Mouse (Mus musculus) midbrain, embryonic 16.5 days (tissue): ENCODE results near the gene Csf2rb. TPM values are rescaled to one million over a fixed set of nuclear protein-coding genes. Genes with fewer than 3 reads are reported as not detected.
"Not testable (repeated sequence)": the region's sequence is repeated elsewhere in the genome, so short reads cannot be mapped to it uniquely, and the experiment has no call there.

Experiments used
- ATAC-seq: fragments of 200-750 bp; cut with Nextera tagmentation; 2 replicates; pipeline ENCODE4 v1.8.0; 2017; ENCODE audit warnings: moderate TSS enrichment
- H3K27ac ChIP-seq: fragments of 300-500 bp; sonication (generic); 2 replicates; pipeline ENCODE4 v1.5.1; 2014; ENCODE audit warnings: mild to moderate bottlenecking, low read length, mixed read lengths
- H3K27me3 ChIP-seq: fragments of 300-500 bp; sonication (generic); 2 replicates; pipeline ENCODE4 v1.6.1; 2014; ENCODE audit warnings: low read depth, low read length, mixed read lengths; ENCODE audit not compliant: control insufficient read depth, insufficient read depth
- H3K36me3 ChIP-seq: fragments of 300-500 bp; sonication (generic); 2 replicates; pipeline ENCODE4 v1.6.1; 2014; ENCODE audit warnings: mild to moderate bottlenecking, low read length, moderate library complexity, mixed read lengths; ENCODE audit not compliant: control insufficient read depth, insufficient read depth
- H3K4me1 ChIP-seq: fragments of 300-500 bp; sonication (generic); 2 replicates; pipeline ENCODE4 v1.6.1; 2014; ENCODE audit warnings: mild to moderate bottlenecking, low read length, mixed read lengths; ENCODE audit not compliant: control insufficient read depth, insufficient read depth
- H3K4me2 ChIP-seq: fragments of 300-500 bp; sonication (generic); 2 replicates; pipeline ENCODE4 v1.6.1; 2014; ENCODE audit warnings: mild to moderate bottlenecking, low read length, mixed read lengths
- H3K4me3 ChIP-seq: fragments of 300-500 bp; sonication (generic); 2 replicates; pipeline ENCODE4 v1.5.1; 2014; ENCODE audit warnings: low read depth, mild to moderate bottlenecking, low read length, moderate library complexity, mixed read lengths
- H3K9ac ChIP-seq: fragments of 300-500 bp; sonication (generic); 2 replicates; pipeline ENCODE4 v1.6.1; 2014; ENCODE audit warnings: low read depth, low read length, mixed read lengths
- H3K9me3 ChIP-seq: fragments of 300-500 bp; sonication (generic); replicated peaks from 2 replicates; pipeline ENCODE4 v1.6.1; 2014; ENCODE audit warnings: mild to moderate bottlenecking, low read length, mixed read lengths; ENCODE audit not compliant: control insufficient read depth, poor library complexity, severe bottlenecking
- WGBS: fragments of 180-500 bp; shearing (Covaris S2); extraction: QIAGEN DNeasy Blood & Tissue Kit; methylation state at CpG from one replicate; pipeline ENCODE4 v1.1.7; 2014; 5-methylcytosine and 5-hydroxymethylcytosine counted together
- polyA plus RNA-seq: library from polyadenylated mRNA; unstranded; fragments of >200 nt; fragmentation: Nextera tagmentation; extraction: Ambion mirVana; gene quantifications from 2 replicates; pipeline ENCODE4 v1.2.1, GENCODE M21; 2015

The Csf2rb gene
- polyA plus RNA-seq, 1 experiment from 2014 or later = 0.48 TPM

DNA sequence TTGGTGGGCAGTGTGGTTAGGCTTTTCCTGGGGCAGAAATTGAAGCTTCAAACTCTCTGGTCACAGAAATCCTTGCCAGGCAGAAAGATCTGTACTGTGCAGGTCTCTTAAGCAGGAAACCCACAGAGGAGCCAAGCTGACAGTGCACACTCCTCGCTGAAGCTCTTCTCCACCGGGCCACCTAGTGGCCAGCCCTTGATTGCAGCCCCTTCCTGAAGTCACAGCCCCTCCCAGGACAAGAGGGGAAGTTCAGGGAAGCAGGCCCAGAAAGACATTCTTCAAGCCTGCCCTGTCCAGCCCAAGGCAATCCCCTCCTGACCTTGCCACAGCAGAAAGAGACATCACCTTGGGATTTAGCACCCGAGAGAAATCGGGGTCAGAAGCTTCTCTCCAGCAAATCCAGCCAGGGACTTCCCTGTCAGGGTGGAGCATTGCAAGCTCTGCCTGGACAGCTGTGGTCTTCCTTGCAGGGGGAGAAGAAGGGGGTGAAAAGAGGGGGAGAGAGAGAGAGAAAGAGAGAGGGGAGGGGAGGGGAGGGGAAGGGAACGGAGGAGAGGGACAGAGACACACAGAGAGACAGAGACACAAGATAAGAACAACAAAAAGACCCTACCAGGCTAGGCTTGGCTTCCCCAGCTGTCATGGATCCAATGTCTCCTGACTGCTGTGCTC is 4.6 kb upstream of the Csf2rb start:
- ATAC-seq = no peak

DNA sequence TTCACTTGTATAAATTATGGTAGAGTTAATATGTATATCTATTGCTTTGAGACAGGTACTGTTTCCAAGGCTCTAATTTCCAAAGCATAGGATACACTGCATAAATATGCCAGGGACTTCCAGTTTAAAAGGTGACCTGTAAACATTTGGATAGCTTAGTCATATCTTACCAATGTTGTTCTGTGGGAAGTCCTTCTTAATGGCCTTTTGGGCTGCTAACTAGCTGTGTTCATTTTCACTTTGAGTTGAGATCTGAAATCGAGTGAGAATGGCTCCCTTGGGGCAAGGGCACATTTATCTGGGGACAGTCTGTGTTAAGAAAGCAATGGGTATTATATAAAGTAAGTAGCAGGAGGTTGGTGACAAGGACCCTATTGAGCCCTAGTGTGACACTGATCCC is 2.2 kb upstream of the Csf2rb start:
- H3K27me3 ChIP-seq = no peaks in the 10 kb centered on the region
- no peak overlapping the region for H3K4me2 ChIP-seq
- H3K27ac ChIP-seq = no peak overlapping the region
- ATAC-seq = no peak
- H3K9me3 ChIP-seq = no peaks in the 10 kb centered on the region
- H3K4me3 ChIP-seq = no peak overlapping the region
- no peak overlapping the region for H3K9ac ChIP-seq
- no peaks in the 10 kb centered on the region for H3K4me1 ChIP-seq
- H3K36me3 ChIP-seq = no peaks in the 10 kb centered on the region
- 59% methylated on average over 1 of the region's 1 CpGs for WGBS

More for the DNA sequence above, 4.6 kb upstream of the Csf2rb start:
- Histone ChIP-seq H3K36me3 (no peaks in the 10 kb centered on the region), H3K4me1 (no peaks in the 10 kb centered on the region), H3K27ac (no peak overlapping the region), H3K4me2 (no peak overlapping the region), H3K9me3 (no peaks in the 10 kb centered on the region), H3K9ac (no peak overlapping the region), H3K27me3 (no peaks in the 10 kb centered on the region), H3K4me3 (no peak overlapping the region)
- 16% methylated on average over 5 of the region's 5 CpGs for WGBS

DNA sequence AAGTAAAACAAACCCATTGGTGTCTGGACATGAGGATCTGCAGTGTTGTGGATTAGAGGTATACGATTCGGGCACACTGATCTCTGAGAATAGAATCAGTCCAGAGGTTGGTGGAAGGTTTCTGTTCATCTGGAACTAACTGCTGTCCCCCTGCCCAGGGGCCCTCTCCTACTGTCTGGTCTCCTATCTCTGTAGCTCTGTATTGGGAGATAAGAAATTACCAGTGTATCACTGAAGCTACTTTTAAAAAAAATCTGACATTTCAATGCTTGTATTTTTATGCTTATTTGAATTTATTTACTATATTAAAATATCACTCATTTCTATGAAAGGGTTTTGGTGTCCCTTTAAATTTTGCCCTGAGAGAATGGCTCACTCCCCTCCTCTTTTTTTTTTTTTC is 1.3 kb upstream of the Csf2rb start:
- Histone ChIP-seq H3K27me3 (no peaks in the 10 kb centered on the region), H3K4me3 (no peak overlapping the region), H3K4me1 (no peaks in the 10 kb centered on the region), H3K9me3 (no peaks in the 10 kb centered on the region), H3K9ac (no peak overlapping the region), H3K36me3 (no peaks in the 10 kb centered on the region), H3K4me2 (no peak overlapping the region), H3K27ac (no peak overlapping the region)
- 95% methylated on average over 2 of the region's 2 CpGs for WGBS
- ATAC-seq = no peak

DNA sequence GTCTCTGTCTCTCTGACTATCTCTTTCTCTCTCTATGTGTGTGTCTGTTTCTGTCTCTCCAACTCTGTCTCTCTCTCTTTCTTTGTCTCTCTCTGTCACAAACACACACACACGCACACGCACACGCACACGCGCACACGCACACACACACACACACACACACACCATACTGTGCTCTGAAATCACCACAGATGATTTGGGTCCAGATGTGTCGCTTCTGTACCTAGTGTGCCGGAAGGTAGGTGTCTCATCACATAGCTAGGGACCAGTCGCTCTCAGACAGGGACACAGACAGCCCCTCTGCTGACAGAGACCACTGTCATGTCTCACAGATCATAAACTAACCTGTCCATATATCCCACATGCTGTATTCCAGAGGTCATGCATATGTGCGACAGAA is 1.2 kb downstream of the Csf2rb start:
- Histone ChIP-seq H3K36me3 (no peaks in the 10 kb centered on the region), H3K4me2 (no peak overlapping the region), H3K4me3 (no peak overlapping the region), H3K27me3 (no peaks in the 10 kb centered on the region), H3K9me3 (no peaks in the 10 kb centered on the region), H3K27ac (no peak overlapping the region), H3K4me1 (no peaks in the 10 kb centered on the region), H3K9ac (no peak overlapping the region)
- WGBS = 94% methylated on average over 10 of the region's 10 CpGs
- no peak for ATAC-seq

DNA sequence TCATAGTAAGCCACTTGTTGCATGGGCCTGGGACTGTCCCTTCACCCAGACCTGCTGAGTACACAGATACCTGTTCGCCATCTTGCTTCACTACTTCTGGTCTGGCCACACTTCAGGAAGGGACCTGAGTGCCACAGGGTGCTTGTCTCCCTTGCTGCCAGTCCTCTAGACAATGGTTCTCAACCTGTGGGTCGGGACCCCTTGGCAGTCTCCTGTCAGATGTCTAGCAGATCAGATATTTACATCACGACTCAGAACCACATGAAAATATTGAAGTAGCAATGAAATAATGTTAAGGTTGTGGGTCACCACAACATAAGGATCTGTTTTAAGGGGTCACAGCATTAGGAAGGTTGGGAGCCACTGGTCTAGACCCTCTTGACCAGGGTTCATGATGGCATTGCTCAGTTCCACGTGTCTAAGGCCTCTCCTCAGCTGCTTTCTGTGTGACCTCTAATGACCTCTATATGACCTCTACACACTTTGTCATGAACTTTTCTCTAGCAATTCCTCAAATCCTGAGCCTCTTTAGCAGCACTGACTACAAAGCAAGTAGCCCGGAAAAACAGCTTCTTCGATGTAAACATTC is 2.3 kb downstream of the Csf2rb start:
- WGBS = 86% methylated on average over 6 of the region's 6 CpGs
- H3K4me3 ChIP-seq, H3K27me3 ChIP-seq, H3K4me2 ChIP-seq, H3K9ac ChIP-seq, H3K9me3 ChIP-seq, H3K27ac ChIP-seq, H3K4me1 ChIP-seq, H3K36me3 ChIP-seq, ATAC-seq: not testable (repeated sequence)

DNA sequence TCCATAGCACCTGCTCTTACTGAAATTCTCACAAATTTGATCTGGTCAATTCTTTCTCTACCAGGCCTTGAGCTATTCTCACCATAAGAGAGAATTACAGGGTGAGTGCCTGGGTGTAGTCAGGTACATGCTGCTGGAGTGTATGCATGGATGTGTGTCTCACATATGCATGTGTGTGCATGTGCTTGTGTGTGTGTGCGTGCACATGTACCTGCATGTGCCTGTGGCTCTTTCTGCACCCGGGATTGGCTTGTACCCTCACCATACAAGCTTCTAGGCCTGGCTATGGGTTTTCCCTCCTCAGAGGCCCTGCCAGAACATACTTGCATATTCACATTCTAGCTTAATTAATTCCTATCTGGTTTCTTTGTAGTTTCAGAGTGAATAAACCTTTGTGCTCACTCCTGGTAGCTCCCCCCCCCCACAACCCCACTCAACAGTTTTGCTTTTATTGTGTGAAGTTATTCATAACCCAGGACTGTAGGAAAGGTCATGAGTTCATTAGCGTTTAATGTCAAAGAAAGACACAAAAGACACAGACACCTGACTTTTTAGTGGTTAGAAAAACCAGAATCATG is 3.1 kb downstream of the Csf2rb start:
- H3K27ac ChIP-seq = no peak overlapping the region
- H3K36me3 ChIP-seq = no peaks in the 10 kb centered on the region
- 78% methylated on average over 3 of the region's 3 CpGs for WGBS
- ATAC-seq = no peak
- no peaks in the 10 kb centered on the region for H3K9me3 ChIP-seq
- H3K4me3 ChIP-seq = no peak overlapping the region
- H3K4me1 ChIP-seq = no peaks in the 10 kb centered on the region
- H3K27me3 ChIP-seq = no peaks in the 10 kb centered on the region
- H3K4me2 ChIP-seq = no peak overlapping the region
- H3K9ac ChIP-seq = no peak overlapping the region

DNA sequence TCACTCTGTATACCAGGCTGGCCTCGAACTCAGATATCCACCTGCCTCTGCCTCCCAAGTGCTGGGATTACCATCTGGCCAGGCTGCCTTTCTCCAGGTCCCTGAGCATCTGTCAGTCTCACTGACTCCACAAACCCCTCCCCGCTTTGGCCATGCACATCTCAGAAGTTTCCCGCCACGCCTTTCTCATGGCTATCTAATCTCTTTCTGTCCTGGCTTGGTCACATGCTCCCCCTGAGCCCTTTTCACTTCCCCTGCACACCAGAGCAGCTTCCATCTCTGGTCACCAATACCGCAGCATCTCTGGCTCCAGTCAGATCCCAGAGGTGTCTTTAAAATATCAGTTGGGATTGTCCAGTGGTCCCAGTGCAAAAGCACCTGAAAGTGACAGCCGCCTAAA is 4.4 kb downstream of the Csf2rb start:
- H3K9me3 ChIP-seq, ATAC-seq, H3K36me3 ChIP-seq, H3K4me3 ChIP-seq, H3K27me3 ChIP-seq, H3K9ac ChIP-seq, H3K4me1 ChIP-seq, H3K4me2 ChIP-seq, H3K27ac ChIP-seq: not testable (repeated sequence)
- 79% methylated on average over 6 of the region's 6 CpGs for WGBS

DNA sequence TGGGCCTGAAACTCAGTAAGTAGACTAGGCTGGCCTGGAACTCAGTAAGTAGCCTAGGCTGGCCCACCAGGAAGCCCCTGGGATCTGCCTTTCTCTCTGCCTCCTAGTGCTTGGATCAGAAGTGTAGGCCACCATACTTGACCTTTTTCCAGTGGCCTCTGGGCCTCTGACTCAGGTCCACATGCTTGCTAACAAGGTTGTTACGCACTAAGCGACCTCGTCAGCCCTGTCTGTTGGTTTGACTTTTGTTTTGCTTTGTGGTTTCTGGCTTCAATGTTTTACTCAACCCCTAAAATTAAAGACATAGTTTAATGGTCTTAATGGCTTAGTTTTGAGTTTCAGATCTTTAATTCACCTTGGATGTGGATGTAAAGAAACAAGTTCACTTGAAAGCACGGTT is 5.2 kb downstream of the Csf2rb start:
- Histone ChIP-seq H3K4me3 (no peak overlapping the region), H3K4me2 (no peak overlapping the region), H3K27ac (no peak overlapping the region), H3K9ac (no peak overlapping the region), H3K4me1 (no peaks in the 10 kb centered on the region), H3K9me3 (no peaks in the 10 kb centered on the region), H3K36me3 (no peaks in the 10 kb centered on the region), H3K27me3 (no peaks in the 10 kb centered on the region)
- no peak for ATAC-seq
- 88% methylated on average over 4 of the region's 4 CpGs for WGBS

DNA sequence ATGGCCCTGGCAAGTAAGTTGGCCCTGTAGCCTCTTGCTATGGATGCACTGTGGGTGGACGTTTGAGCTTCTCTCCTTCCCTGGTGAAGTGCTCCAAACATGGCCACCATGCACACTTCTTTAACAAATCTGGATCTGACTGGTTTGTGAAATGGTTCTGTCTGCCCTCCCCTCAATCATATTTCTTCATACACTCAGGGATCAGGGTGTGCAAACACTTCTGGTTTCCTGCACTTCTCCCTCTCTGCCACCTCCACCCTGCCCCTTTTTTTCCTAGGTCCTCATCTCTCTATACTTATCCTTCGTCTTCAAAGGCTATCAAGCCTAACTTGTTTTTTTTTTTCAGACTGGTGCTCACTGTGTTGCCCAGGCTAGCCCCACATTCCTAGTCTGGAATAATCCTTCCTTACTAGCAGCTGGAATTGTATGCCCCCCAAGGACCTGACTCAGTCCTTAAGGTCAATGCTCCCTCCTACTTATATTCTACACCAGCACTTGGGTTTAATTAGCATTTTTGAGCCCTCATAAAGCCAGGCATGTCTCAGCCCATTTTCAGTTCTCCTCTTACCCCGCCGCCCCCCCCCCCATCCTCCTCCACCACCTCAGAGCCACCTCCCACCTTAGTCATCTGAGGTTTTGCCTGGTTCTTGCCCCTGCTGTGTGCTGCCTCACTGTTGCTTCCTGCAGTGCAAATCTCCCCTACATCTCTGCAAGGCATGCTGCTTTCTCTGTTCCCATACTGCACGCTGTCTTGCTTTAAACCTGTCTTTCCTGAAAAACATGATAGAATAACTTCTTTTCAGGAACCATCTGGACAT is 6.2 kb downstream of the Csf2rb start:
- Histone ChIP-seq H3K27me3 (no peaks in the 10 kb centered on the region), H3K9me3 (no peaks in the 10 kb centered on the region), H3K27ac (no peak overlapping the region), H3K36me3 (no peaks in the 10 kb centered on the region), H3K9ac (no peak overlapping the region), H3K4me3 (no peak overlapping the region), H3K4me2 (no peak overlapping the region), H3K4me1 (no peaks in the 10 kb centered on the region)
- 78% methylated on average over 5 of the region's 5 CpGs for WGBS
- no peak for ATAC-seq
